Mouse (Mus musculus) ovary, adult 10 weeks (tissue): ENCODE results near the gene Otud5. TPM values are rescaled to one million over a fixed set of nuclear protein-coding genes. Genes with fewer than 3 reads are reported as not detected.

Experiments used
- polyA plus RNA-seq: library from polyadenylated mRNA; stranded (reverse); fragments of 350-450 nt; fragmentation: Illumina TruSeq; extraction: RNeasy Lipid Tissue Mini Kit (QIAGEN cat#74804); gene quantifications from one replicate; pipeline ENCODE4 v1.2.3, GENCODE M21; 2014

Otud5 gene
- polyA plus RNA-seq: 41.7 TPM

DNA sequence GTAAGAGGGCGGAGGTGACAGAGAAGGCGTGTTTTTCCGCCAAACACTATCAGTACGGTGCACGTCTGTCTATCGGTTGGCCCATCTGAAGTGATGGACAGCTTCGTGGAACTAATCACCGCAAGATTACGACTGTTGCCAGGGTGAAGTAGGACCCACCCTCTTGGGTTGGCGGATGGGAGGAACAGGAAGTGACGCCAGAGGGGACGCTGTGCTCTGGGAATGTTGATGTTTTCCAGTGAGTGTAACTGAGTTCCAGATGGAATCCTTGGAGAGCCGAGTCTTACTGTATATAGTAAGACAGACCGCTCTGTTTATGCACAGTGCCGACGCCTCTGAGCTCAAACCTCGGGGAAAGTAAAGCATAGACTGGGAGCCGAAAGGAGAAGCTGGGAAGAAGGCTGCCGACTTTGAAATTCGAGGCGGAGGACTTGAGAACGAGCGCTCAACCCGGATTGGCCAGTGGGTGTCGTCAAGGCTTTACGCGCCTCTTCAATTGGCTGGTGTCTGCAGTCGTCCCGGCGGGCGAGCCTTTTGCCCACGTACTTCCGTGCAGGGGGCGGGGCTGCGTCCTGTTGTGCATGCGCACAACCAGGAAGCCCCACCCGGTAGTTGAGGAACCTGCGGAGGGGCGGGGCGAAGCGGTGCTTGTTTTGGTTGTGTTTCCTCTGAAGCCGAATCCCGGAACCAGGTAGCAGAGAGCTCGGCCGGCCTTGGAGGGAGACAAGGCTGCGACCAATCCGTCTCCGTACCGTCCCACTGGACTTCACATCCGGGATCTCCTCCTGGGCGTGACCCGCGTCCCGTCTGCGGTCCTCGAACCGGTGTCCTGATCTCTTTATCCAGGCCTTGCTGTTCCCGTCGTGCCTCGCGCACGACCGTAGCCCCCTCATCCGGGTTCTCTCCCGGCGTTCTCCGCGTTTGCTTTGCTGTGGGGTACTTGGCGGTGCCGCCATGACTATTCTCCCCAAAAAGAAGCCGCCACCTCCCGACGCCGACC, at the start of gene Otud5:
Gene Otud5 (plus strand): TSS at position 202 of the 1,000 bp plus-strand sequence.

DNA sequence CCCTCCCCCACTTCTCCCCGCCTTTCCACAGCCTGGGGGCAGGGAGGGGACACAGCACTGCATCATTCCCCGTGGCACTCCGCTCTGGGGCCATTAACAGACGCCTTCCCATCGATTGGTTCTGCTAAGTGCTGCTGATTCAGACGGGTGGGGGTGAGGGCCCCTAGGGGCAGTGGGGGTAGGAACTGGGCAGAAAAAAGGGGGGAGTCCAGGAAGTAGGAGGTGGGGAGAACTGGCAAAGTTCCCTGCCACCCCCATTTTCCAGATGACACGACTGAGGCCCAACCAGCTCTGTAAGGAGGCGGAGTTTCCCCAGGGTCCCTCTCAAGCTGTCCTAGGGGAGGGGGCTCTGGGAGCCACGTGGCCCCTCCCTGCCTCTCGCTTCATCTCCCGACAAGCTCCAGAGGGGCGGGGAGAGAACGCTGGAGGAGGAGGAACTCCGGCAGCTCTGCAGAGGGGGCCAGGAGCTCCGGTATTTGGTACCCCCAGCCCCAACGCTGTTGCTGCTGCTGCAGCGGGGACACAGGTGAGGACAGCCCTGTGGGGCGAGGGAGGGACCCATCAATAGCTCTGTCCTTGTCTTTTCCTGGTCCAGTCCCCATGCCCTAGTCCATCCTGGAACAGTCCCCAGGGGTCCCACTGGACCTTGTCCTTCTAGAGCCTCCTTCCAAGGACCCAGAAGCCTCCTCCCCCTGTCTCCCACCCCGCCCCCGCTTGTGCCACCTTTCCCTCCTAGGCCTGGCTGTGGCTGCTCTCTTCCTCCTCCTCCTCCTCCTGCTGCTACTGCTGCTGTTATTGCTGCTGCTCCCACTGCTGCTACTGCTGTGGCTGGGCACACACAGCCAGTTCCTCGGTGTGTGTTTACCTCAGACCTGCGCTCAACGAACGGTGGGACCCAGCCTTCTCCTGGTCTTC, 19.0 kb upstream of the Otud5 start, which contains the start of gene Kcnd1:
Gene Kcnd1 (plus strand): TSS at position 425 of the 915 bp plus-strand sequence.

DNA sequence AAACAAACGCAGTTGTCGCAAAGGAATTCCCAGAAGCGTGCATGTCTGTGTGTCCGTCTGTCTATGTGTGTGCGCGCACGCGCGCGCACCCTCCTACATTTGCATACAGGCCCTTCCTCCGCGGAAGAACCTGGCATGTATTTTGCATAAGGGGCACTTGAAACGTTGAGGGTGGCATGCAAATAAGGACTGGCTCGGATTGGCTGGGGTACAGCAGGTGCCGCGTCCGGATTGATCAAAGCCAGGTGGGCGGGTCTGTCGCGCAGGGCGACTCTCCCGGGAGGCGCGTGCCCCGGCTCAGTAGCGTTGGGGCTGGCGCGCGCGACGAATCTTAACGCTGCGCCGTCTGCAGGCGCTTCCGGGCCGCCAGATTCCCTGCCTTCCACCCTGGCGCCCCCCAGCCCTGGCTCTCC, 36.8 kb downstream of the Otud5 start, which contains the start of gene Pim2:
Gene Pim2 (plus strand): TSS at position 256 of the 413 bp plus-strand sequence.

DNA sequence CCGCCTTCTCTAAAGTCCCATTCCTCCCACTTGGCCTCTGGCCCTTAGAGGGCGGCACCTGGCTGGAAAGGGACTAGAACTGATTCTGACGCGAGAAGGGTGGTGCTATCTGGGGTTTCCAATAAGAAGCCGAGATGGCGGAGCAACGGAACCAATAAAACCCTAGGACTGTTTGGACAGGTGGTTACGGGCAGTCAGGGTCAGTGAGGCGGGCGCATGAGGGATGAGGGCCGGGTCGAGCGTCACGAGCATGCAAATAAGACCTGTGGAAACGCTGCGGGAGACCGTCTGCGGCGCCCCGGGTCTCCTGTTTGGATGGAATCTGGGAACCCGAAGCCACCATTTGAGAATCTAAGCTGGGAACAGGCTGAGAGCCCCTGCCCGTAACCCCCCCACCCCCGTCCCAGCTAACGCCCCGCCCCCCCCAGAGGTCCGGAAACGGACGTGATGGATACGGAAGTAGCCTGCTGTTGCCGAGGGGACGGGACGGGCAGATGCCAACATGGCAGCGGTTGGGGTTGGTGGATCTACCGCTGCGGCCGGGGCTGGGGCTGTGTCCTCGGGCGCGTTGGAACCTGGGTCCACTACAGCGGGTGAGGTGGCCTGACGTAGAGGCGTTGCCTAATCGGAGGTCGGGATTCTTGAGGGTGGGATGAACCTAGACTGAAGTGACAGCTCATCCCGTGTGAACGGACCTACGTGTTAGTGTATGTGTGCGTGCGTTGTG, 42.8 kb downstream of the Otud5 start, which contains the start of gene Slc35a2:
Gene Slc35a2 (plus strand): TSS at position 188 of the 727 bp plus-strand sequence.

DNA sequence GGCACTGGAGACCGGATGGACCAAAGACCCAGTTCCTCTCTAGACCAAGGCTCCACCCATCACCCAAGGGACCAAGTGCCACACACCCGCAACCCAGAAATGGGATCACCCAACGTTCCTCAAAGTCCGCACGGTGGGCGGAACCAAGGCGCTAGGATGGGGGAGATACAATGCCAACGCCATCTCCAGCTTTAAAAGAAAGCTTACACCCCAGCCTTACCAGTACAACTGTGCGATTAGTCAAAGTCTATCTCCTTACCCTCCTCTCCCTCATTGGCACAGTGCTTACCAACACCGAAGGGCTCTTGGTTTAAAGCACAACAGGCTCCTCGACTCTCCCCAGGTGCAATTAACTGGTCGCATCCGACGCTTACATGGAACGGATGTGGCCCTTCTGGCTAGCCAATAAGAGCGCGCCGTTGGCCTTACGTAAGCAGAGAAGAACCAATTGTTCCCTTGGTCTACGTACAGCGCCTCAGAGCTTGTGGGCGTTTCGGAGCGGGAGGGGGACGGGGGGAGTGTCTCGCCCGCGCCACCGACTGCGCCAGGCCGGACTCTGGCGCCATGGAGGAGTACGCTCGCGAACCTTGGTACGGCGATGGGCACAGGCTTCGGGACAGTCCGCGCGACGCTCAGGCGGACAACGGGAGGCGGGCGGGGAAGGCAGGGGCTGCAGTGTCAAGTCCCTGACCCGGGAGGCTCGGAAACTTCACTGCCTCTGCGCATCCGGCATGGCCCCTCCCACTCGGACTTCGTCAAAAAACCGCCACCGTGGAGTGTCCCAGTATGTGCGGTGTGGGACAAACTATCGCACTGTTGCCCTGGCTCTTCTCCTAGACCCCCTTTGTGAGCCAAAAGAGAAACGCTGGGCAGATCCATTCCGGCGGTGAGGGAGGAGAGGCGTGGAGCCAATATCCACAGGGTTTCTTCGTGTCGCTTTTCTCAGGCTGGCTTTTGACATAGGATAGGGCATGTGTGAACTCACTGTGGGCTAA, 58.0 kb downstream of the Otud5 start, which contains the start of the genes Pqbp1 and Timm17b:
Gene Pqbp1 (minus strand): TSS at position 390 of the 995 bp plus-strand sequence.
Gene Timm17b (plus strand): TSS at position 478 of the 995 bp plus-strand sequence.

DNA sequence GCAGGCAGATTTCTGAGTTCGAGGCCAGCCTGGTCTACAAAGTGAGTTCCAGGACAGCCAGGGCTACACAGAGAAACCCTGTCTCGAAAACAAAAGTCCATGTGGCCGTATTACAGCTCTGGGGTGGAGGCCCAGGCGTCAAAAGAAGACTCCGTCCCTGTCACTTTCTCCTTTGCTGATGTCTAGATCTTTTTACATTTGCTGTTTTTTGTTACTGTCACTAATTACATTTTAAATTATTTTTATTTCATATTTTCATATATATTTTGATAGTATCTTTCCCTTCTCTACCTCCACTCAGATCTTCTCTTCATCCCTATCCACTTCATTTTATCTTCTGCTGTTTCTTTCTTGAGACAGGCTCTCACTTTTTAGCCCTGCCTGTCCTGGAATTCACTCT, 66.6 kb downstream of the Otud5 start, which contains the start of gene Gm10491:
Gene Gm10491 (minus strand): TSS at position 101 of the 400 bp plus-strand sequence.

DNA sequence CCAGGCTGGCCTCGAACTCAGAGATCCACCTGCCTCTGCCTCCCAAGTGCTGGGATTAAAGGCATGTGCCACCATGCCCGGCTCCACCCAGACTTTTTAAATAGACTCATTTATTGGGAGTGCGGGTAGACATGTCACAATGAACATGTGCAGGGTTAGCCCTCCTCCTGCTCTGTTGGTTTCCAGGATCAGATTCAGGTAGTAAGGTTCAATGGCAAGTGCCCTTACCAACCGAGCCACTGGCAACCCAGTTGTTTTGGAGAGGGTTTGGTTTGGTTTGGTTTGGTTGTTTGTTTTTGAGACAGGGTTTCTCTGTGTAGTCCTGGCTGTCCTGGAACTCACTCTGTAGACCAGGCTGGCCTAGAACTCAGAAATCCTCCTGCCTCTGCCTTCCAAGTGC, 68.1 kb downstream of the Otud5 start, which contains the start of gene Gm10490:
Gene Gm10490 (plus strand): TSS at position 301 of the 400 bp plus-strand sequence.

DNA sequence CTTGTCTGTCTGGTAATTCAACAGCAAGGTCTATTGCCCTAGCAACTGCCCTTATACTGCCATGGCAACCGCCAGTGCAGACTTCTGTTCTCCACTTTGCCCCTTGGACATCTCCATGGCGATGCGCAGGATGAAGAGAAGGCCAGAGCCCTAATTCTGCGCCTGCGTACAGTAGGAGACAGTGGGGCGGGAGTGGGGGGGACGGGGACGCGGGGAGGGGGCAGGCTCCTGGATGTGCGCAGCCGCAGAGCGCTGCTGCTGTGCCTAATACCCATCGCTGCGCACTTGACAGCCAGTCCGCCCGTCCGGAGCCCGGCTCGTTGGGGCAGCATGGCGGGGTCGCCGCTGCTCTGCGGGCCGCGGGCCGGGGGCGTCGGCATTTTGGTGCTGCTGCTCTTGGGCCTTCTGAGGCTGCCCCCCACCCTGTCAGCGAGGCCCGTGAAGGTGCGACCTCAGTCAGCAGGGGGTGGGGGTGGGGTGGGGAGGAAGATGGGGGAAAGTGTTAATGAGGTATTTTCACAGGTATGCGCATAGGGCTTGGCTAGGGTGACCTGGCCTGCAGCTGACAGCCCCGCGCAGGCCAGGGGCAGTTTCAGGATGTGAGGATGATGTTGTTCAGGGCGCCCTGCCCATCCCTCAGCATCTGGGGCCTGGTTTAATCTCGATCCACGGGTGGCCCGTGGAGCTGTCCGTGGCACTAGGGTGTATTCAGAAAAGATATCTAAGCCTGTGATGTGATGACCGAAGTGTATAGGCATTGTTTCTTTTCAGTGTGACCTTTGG, 78.6 kb downstream of the Otud5 start, which contains the start of gene Pcsk1n:
Gene Pcsk1n (plus strand): TSS at position 222 of the 783 bp plus-strand sequence.

Other genes with a start within 250 kb of the Otud5 start
- gene Ccdc22, start 235.8 kb upstream of the Otud5 start, polyA plus RNA-seq: 1.4 TPM
- gene Cacna1f, start 234.3 kb upstream of the Otud5 start, polyA plus RNA-seq: not detected
- gene Syp, start 202.9 kb upstream of the Otud5 start, polyA plus RNA-seq: 1.1 TPM
- gene Prickle3, start 184.1 kb upstream of the Otud5 start, polyA plus RNA-seq: 5.1 TPM
- gene Plp2, start 170.0 kb upstream of the Otud5 start, polyA plus RNA-seq: 62.5 TPM
- gene Magix, start 160.1 kb upstream of the Otud5 start, polyA plus RNA-seq: 0.43 TPM
- gene Gpkow, start 144.2 kb upstream of the Otud5 start, polyA plus RNA-seq: 77.7 TPM
- 4.6 TPM for gene Wdr45, start 127.0 kb upstream of the Otud5 start, polyA plus RNA-seq
- gene Gm45208, start 119.1 kb upstream of the Otud5 start, polyA plus RNA-seq: not detected
- 17.5 TPM for gene Praf2, start 112.9 kb upstream of the Otud5 start, polyA plus RNA-seq
- 1.6 TPM for gene Ccdc120, start 90.5 kb upstream of the Otud5 start, polyA plus RNA-seq
- gene Tfe3, start 78.8 kb upstream of the Otud5 start, polyA plus RNA-seq: 9.8 TPM
- gene Gripap1, start 51.6 kb upstream of the Otud5 start, polyA plus RNA-seq: 12.8 TPM
- gene Kcnd1, start 19.1 kb upstream of the Otud5 start, polyA plus RNA-seq: 0.74 TPM
- gene Pim2, start 36.9 kb downstream of the Otud5 start, polyA plus RNA-seq: 5.0 TPM
- 3.1 TPM for gene Slc35a2, start 42.7 kb downstream of the Otud5 start, polyA plus RNA-seq
- gene Pqbp1, start 57.9 kb downstream of the Otud5 start, polyA plus RNA-seq: 18.8 TPM
- gene Timm17b, start 58.0 kb downstream of the Otud5 start, polyA plus RNA-seq: 3.8 TPM
- not detected for gene Gm10491, start 66.5 kb downstream of the Otud5 start, polyA plus RNA-seq
- not detected for gene Gm10490, start 68.2 kb downstream of the Otud5 start, polyA plus RNA-seq
- gene Pcsk1n, start 78.5 kb downstream of the Otud5 start, polyA plus RNA-seq: not detected
- not detected for gene Eras, start 87.2 kb downstream of the Otud5 start, polyA plus RNA-seq
- gene Hdac6, start 106.5 kb downstream of the Otud5 start, polyA plus RNA-seq: 3.9 TPM
- 2.5 TPM for gene Gata1, start 136.7 kb downstream of the Otud5 start, polyA plus RNA-seq
- not detected for gene Glod5, start 177.1 kb downstream of the Otud5 start, polyA plus RNA-seq
- 18.8 TPM for gene Suv39h1, start 233.4 kb downstream of the Otud5 start, polyA plus RNA-seq
- gene Was, start 249.1 kb downstream of the Otud5 start, polyA plus RNA-seq: 0.63 TPM